Mouse (Mus musculus) hindbrain, postnatal 0 days (tissue): Measurements from ENCODE around the gene Pqlc3. TPM values are rescaled to one million over a fixed set of nuclear protein-coding genes. Genes with fewer than 3 reads are reported as not detected.

Source experiments
- ATAC-seq: fragments of 200-750 bp; cut with Nextera tagmentation; 2 replicates; pipeline ENCODE4 v1.8.0; 2017; ENCODE audit warnings: mild to moderate bottlenecking, moderate TSS enrichment, moderate library complexity
- DNase-seq: peaks from one replicate; pipeline ENCODE4 v3.0.0-alpha.2; 2015; ENCODE audit warnings: low spot score
- H3K27ac ChIP-seq: fragments of 300-500 bp; sonication (generic); 2 replicates; pipeline ENCODE4 v1.5.1; 2014; ENCODE audit warnings: mild to moderate bottlenecking
- H3K27me3 ChIP-seq: fragments of 300-500 bp; sonication (generic); 2 replicates; pipeline ENCODE4 v1.6.1; 2014; ENCODE audit warnings: low read length, mixed read lengths; ENCODE audit not compliant: insufficient read depth
- H3K36me3 ChIP-seq: fragments of 300-500 bp; sonication (generic); 2 replicates; pipeline ENCODE4 v1.6.1; 2014; ENCODE audit warnings: low read length, mixed read lengths; ENCODE audit not compliant: insufficient read depth
- H3K4me1 ChIP-seq: fragments of 300-500 bp; sonication (generic); 2 replicates; pipeline ENCODE4 v1.6.1; 2014; ENCODE audit warnings: antibody characterized with exemption, low read length, mixed read lengths; ENCODE audit not compliant: insufficient read depth
- H3K4me2 ChIP-seq: fragments of 300-500 bp; sonication (generic); 2 replicates; pipeline ENCODE4 v1.6.1; 2014; ENCODE audit warnings: low read depth, mild to moderate bottlenecking, low read length, moderate library complexity, mixed read lengths
- H3K4me3 ChIP-seq: fragments of 300-500 bp; sonication (generic); 2 replicates; pipeline ENCODE4 v1.5.1; 2014; ENCODE audit warnings: low read length
- H3K9ac ChIP-seq: fragments of 300-500 bp; sonication (generic); replicated peaks from 2 replicates; pipeline ENCODE4 v1.6.1; 2014; ENCODE audit warnings: mild to moderate bottlenecking, low read length, moderate library complexity, mixed read lengths
- H3K9me3 ChIP-seq: fragments of 300-500 bp; sonication (generic); 2 replicates; pipeline ENCODE4 v1.6.1; 2016; ENCODE audit warnings: low read length, mixed read lengths
- CTCF ChIP-seq: IDR thresholded peaks from 2 replicates; pipeline ENCODE4 v1.5.1; 2016; ENCODE audit warnings: antibody characterized with exemption, control low read depth, low read depth
- WGBS: fragments of 180-500 bp; shearing (Covaris S2); extraction: QIAGEN DNeasy Blood & Tissue Kit; methylation state at CpG from one replicate; pipeline ENCODE4 v1.1.7; 2014; 5-methylcytosine and 5-hydroxymethylcytosine counted together
- polyA plus RNA-seq: library from polyadenylated mRNA; unstranded; fragments of >200 nt; fragmentation: Nextera tagmentation; extraction: Ambion mirVana; gene quantifications from 2 replicates; pipeline ENCODE4 v1.2.1, GENCODE M21; 2015
- total RNA-seq: library from RNA; depleted of rRNA; stranded (reverse); fragments of >200 nt; gene quantifications from 2 replicates; pipeline ENCODE4 v1.2.3, GENCODE M21; 2014

Gene Pqlc3
- total and polyA plus RNA-seq, 2 experiments from 2014 or later: 2.5 to 4.3 TPM

DNA sequence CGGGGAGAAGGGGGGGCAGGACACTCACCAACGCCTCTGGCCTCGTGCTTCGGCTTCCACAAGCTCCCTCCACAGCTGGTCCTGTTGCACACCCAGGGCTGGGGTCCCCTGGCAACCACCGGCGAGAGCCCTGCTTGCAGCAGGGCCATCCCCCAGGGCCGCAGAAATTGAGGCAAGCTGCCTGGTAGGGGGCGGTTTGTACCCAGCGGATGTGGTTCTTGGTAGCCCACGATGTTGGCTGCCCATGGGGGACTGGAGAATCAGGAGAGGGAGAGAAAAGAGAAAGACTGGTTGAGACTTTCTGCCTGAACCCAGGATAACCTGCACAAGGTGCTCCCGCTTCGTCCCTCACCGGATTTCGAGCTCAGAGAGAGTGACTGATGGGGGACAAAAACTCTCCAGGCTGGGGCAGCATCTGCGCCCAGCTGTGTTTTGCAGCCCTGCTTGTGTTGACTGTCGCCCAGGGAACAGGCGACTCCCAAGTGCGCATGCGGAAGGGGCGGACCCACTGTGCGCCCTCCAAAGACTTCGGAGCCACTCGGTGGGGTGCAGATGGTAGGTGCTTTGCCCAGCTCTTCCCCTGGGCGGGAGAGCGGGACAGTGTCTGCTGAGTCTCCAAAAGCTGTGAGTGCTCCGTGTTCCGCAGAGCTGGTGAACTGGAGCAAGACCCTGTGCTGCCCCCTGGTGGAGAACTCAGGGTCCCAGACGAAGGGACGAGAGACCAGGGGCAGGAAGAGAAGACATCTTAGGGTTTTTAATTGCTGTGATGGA, 11.1 kb upstream of the Pqlc3 start, which contains the start of gene 2410004P03Rik:
TSS of gene 2410004P03Rik (minus strand) at position 628 of the 771 bp plus-strand sequence.
- Histone ChIP-seq H3K27ac (no peak within 1 kb of the TSS), H3K4me2 (peak within 1 kb of the TSS; percentile 58), H3K4me1 (no peaks in the 10 kb centered on the region), H3K9me3 (no peaks in the 10 kb centered on the region), H3K9ac (peak within 1 kb of the TSS; percentile 28; the same call in 1 of the 2 replicates), H3K4me3 (peak within 1 kb of the TSS; percentile 30), H3K36me3 (no peaks in the 10 kb centered on the region), H3K27me3 (no peaks in the 10 kb centered on the region)
- TF ChIP-seq CTCF: peak; percentile 90
- ATAC-seq (peak; percentile 78), DNase-seq (peak; percentile 74)
- WGBS: 5% methylated on average over 29 of the region's 29 CpGs

DNA sequence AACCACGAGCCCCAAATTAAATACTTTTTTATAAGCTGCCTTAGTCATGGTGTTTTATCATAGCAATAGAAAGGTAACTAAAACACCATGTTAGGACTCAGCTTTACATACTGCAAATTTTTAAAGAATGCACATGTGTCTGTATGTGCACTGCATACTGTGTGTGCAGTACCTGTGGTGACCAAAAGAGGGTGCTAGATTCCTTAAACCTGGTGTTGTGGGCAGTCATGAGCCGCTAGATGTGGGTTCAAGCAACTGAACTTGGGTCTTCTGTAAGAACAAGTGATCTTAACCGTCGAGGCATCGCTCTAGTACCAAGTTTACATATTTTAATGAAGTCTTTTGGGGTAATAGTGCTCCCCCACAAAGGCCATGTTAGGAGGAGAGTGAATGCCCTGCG, 9.3 kb upstream of the Pqlc3 start:
- Histone ChIP-seq H3K4me3 (no peak overlapping the region), H3K4me2 (no peak overlapping the region), H3K27ac (no peak overlapping the region), H3K9ac (no peak overlapping the region), H3K27me3 (no peaks in the 10 kb centered on the region), H3K4me1 (no peaks in the 10 kb centered on the region), H3K36me3 (no peaks in the 10 kb centered on the region), H3K9me3 (no peaks in the 10 kb centered on the region)
- 94% methylated on average over 6 of the region's 6 CpGs for whole genome bisulfite sequencing
- ATAC-seq: no peak
- DNase-seq: no peak
- peak; percentile 25 for TF ChIP-seq CTCF

GRCm38 (mm10) chr12:17001211-17001610, 1.0 kb upstream of the Pqlc3 start:
- Histone ChIP-seq H3K4me2 (no peak overlapping the region), H3K9ac (no peak overlapping the region)
- 55% methylated on average over 4 of the region's 4 CpGs for WGBS

DNA sequence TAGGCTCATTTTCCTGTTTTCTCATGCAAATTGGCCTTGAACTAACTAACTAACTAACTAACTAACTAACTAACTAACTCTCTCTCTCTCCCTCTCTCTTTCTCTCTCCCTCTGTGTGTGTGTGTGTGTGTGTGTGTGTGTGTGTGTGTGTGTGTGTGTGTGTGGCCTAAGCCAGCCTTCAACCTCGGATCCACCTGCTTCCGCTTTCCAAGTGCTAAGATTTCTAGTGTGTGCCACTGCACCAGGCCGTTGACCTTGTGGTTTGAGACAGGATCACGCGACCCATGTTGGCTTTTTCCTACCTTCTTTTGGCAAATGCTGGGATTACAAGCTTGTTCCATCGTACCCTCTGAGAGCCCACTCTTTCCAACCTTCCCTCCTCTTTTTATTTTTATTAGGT, 420 bp upstream of the Pqlc3 start:
- no peak overlapping the region for H3K4me2 ChIP-seq
- no peak for ATAC-seq

More at GRCm38 (mm10) chr12:17001211-17001610, 1.0 kb upstream of the Pqlc3 start:
- ATAC-seq (no peak), DNase-seq (no peak)
- H3K4me3 ChIP-seq: no peak overlapping the region
- no peaks in the 10 kb centered on the region for H3K4me1 ChIP-seq
- TF ChIP-seq CTCF: no peak
- H3K27ac ChIP-seq: no peak overlapping the region
- H3K27me3 ChIP-seq: 0 out of 2 replicates have a peak, but pooled peaks cover 13% of the 10 kb centered on the region
- no peaks in the 10 kb centered on the region for H3K36me3 ChIP-seq
- H3K9me3 ChIP-seq: no peaks in the 10 kb centered on the region

DNA sequence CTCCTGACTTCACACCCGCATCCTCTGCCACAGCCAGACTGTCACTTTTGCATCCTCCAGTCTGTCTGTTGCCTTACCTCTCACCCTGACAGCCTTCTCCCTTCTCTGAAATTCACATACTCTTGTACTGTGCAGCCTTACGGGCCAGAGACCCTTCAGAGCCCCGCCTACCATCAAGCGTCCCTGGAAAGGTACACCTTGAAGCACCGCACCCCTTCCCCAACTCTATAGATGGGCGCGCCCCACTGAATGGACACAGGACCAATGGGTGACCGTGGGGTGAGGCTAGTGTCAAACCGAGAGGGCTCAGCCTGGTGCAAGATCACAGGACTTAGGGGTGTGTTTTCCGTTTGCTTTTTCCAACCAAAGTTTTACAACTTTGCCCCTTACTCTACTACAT, 1.1 kb downstream of the Pqlc3 start:
- no peak overlapping the region for H3K27ac ChIP-seq
- no peak overlapping the region for H3K9ac ChIP-seq
- H3K36me3 ChIP-seq: no peaks in the 10 kb centered on the region
- H3K27me3 ChIP-seq: 0 out of 2 replicates have a peak, but pooled peaks cover 13% of the 10 kb centered on the region
- WGBS: 10% methylated on average over 10 of the region's 10 CpGs
- no peaks in the 10 kb centered on the region for H3K9me3 ChIP-seq
- no peak for DNase-seq
- no peaks in the 10 kb centered on the region for H3K4me1 ChIP-seq
- peak overlapping the region; percentile 52 for H3K4me3 ChIP-seq
- ATAC-seq: no peak
- TF ChIP-seq CTCF: no peak
- H3K4me2 ChIP-seq: peak overlapping the region; percentile 90

More for the DNA sequence above, 420 bp upstream of the Pqlc3 start:
- WGBS: 66% methylated on average over 6 of the region's 6 CpGs
- Histone ChIP-seq H3K4me3 (no peak overlapping the region), H3K27me3 (0 out of 2 replicates have a peak, but pooled peaks cover 13% of the 10 kb centered on the region), H3K36me3 (no peaks in the 10 kb centered on the region), H3K9ac (no peak overlapping the region), H3K4me1 (no peaks in the 10 kb centered on the region), H3K9me3 (no peaks in the 10 kb centered on the region), H3K27ac (no peak overlapping the region)
- DNase-seq: no peak
- TF ChIP-seq CTCF: no peak

- H3K9ac ChIP-seq: no peak overlapping the region
- no peak overlapping the region for H3K4me2 ChIP-seq
- no peaks in the 10 kb centered on the region for H3K36me3 ChIP-seq
- no peak overlapping the region for H3K4me3 ChIP-seq
- TF ChIP-seq CTCF: no peak
- 88% methylated on average over 5 of the region's 5 CpGs for WGBS
- H3K27me3 ChIP-seq: 0 out of 2 replicates have a peak, but pooled peaks cover 13% of the 10 kb centered on the region
- H3K9me3 ChIP-seq: no peaks in the 10 kb centered on the region
- H3K27ac ChIP-seq: no peak overlapping the region
- no peak for ATAC-seq
- DNase-seq: no peak
- H3K4me1 ChIP-seq: no peaks in the 10 kb centered on the region
These were observed 3.2 kb downstream of the Pqlc3 start for GRCm38 (mm10) chr12:16996886-16997462.
